Mouse (Mus musculus) embryonic facial prominence, embryonic 12.5 days (tissue): ENCODE measurements around the gene Eef2. TPM values are rescaled to one million over a fixed set of nuclear protein-coding genes. Genes with fewer than 3 reads are reported as not detected.

ENCODE experiments used
- polyA plus RNA-seq: library from polyadenylated mRNA; unstranded; fragments of >200 nt; fragmentation: Nextera tagmentation; extraction: Ambion mirVana; gene quantifications from 2 replicates; pipeline ENCODE4 v1.2.1, GENCODE M21; 2016

Gene Eef2
- polyA plus RNA-seq, 1 experiment from 2014 or later: 562 TPM

Other genes with a start within 250 kb of the Eef2 start
- 15.9 and 20.5 TPM in 2 replicates for gene Gadd45b, start 246.6 kb upstream of the Eef2 start, polyA plus RNA-seq
- gene Gng7, start 161.7 kb upstream of the Eef2 start, polyA plus RNA-seq: 11.0 and 11.4 TPM in 2 replicates
- gene Diras1, start 151.0 kb upstream of the Eef2 start, polyA plus RNA-seq: 1.9 and 2.1 TPM in 2 replicates
- 21.8 and 21.9 TPM in 2 replicates for gene Slc39a3, start 139.2 kb upstream of the Eef2 start, polyA plus RNA-seq
- gene Sgta, start 116.5 kb upstream of the Eef2 start, polyA plus RNA-seq: 242 and 251 TPM in 2 replicates
- 68.2 and 71.3 TPM in 2 replicates for gene Thop1, start 106.6 kb upstream of the Eef2 start, polyA plus RNA-seq
- gene Creb3l3, start 77.8 kb upstream of the Eef2 start, polyA plus RNA-seq: 0.31 and 0.69 TPM in 2 replicates
- gene Map2k2, start 70.7 kb upstream of the Eef2 start, polyA plus RNA-seq: 230 and 238 TPM in 2 replicates
- gene Zbtb7a, start 41.4 kb upstream of the Eef2 start, polyA plus RNA-seq: 21.7 and 22.3 TPM in 2 replicates
- 57.5 and 62.0 TPM in 2 replicates for gene Pias4, start 8.7 kb upstream of the Eef2 start, polyA plus RNA-seq
- gene Dapk3, start 6.4 kb downstream of the Eef2 start, polyA plus RNA-seq: 79.5 and 85.3 TPM in 2 replicates
- not detected in 2 replicates for gene 4930442H23Rik, start 7.2 kb downstream of the Eef2 start, polyA plus RNA-seq
- 0.20 TPM in 1 of 2 replicates, not detected in the other for gene Nmrk2, start 25.4 kb downstream of the Eef2 start, polyA plus RNA-seq
- 3.0 and 3.8 TPM in 2 replicates for gene Atcay, start 54.2 kb downstream of the Eef2 start, polyA plus RNA-seq
- gene Zfr2, start 56.5 kb downstream of the Eef2 start, polyA plus RNA-seq: 13.2 and 13.4 TPM in 2 replicates
- gene Matk, start 76.3 kb downstream of the Eef2 start, polyA plus RNA-seq: 5.6 and 7.2 TPM in 2 replicates
- gene Mrpl54, start 90.3 kb downstream of the Eef2 start, polyA plus RNA-seq: 194 and 205 TPM in 2 replicates
- gene Apba3, start 90.3 kb downstream of the Eef2 start, polyA plus RNA-seq: 53.9 and 55.4 TPM in 2 replicates
- 4.5 and 6.4 TPM in 2 replicates for gene Tjp3, start 115.0 kb downstream of the Eef2 start, polyA plus RNA-seq
- gene Pip5k1c, start 116.3 kb downstream of the Eef2 start, polyA plus RNA-seq: 70.1 and 75.3 TPM in 2 replicates
- 61.0 and 62.2 TPM in 2 replicates for gene Cactin, start 144.5 kb downstream of the Eef2 start, polyA plus RNA-seq
- 2.8 and 3.1 TPM in 2 replicates for gene Tbxa2r, start 152.1 kb downstream of the Eef2 start, polyA plus RNA-seq
- gene Gipc3, start 166.6 kb downstream of the Eef2 start, polyA plus RNA-seq: not detected in 2 replicates
- 130 and 132 TPM in 2 replicates for gene Hmg20b, start 173.8 kb downstream of the Eef2 start, polyA plus RNA-seq
- gene Mfsd12, start 180.9 kb downstream of the Eef2 start, polyA plus RNA-seq: 13.9 and 14.5 TPM in 2 replicates
- 0.73 and 0.82 TPM in 2 replicates for gene 4930404N11Rik, start 189.2 kb downstream of the Eef2 start, polyA plus RNA-seq
- gene Fzr1, start 201.9 kb downstream of the Eef2 start, polyA plus RNA-seq: 140 and 143 TPM in 2 replicates
- gene Dohh, start 207.8 kb downstream of the Eef2 start, polyA plus RNA-seq: 73.6 and 77.0 TPM in 2 replicates
- 2.9 and 4.1 TPM in 2 replicates for gene Gm48551, start 207.8 kb downstream of the Eef2 start, polyA plus RNA-seq
- gene Gm48552, start 212.4 kb downstream of the Eef2 start, polyA plus RNA-seq: 2.0 and 3.8 TPM in 2 replicates
- 3.1 and 3.4 TPM in 2 replicates for gene Smim24, start 216.4 kb downstream of the Eef2 start, polyA plus RNA-seq